Mouse (Mus musculus): ENCODE results near the gene Plekhm1.
"Not testable (repeated sequence)": the region's sequence is repeated elsewhere in the genome, so short reads cannot be mapped to it uniquely, and the experiment has no call there.

The Plekhm1 gene

GRCm38 (mm10) chr11:103411981-103412949 lies at the start of gene Plekhm1:
Gene Plekhm1, minus strand, starts transcription at chr11:103412687.
- peak; percentile 97 for DNase-seq

GRCm38 (mm10) chr11:103451105-103451504 lies 38.6 kb upstream of the Plekhm1 start:
- not testable (repeated sequence) for DNase-seq

GRCm38 (mm10) chr11:103449721-103450120 lies 37.2 kb upstream of the Plekhm1 start:
- DNase-seq: not testable (repeated sequence)

DNA sequence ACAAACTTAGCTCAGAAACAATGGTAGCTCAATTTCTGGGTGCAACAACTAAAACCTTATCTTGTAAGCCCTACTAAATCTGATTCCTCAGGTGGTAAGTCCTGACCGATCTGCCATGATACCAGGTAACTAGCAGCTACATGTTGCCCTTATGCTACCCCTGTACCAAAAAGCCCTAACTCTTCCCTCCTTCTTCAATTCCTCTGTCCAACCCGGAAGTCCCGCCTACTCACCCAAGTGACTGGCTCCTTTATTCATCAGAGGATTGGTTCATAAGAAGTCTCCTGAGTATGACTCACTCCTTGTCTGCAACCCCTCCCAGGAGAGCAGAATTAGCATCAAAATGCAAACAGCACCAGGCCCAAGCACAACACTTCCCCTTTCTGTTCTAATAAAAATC lies 31.2 kb upstream of the Plekhm1 start:
- DNase-seq: no peak

DNA sequence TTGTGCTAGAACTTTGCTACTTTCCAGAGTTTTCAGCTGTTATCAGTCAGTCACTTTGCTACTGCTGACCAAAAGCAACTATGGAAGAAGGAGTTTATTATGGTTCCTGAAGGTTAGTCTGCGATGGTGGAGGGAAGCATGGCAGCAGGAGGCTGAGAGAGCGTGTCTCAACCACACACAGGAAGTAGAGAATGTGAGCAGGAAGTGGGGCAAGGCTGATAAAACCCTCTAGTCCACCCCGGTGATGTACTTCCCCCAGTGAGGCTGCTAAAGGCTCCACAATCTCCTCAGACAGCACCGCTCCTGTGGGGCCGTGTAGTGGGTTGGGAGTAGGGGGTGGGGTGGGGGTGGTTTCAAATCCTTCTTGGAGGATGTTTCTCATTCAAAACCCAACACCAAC lies 23.8 kb upstream of the Plekhm1 start:
- no peak for DNase-seq

DNA sequence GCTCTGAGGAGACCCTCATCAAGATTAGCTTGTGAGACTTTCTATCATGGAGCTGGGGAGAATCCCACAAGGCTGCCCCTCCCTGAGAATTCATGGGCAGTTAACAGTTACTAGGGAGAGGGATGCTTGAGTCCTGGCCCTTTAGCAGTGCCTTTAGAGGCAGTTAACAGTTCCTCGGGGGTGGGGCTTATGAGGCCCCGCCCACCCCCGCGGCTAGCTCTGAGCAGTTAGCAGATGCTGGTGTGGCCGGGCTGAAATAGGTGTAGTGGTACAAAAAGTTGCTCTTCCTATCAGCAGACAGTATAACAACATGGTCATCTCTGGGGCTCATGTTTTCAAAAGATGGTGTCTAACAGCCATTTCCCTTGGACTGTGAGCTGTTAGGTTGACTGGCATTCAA lies 12.5 kb upstream of the Plekhm1 start:
- DNase-seq: no peak

GRCm38 (mm10) chr11:103419667-103420066 lies 7.2 kb upstream of the Plekhm1 start:
- no peak for DNase-seq

DNA sequence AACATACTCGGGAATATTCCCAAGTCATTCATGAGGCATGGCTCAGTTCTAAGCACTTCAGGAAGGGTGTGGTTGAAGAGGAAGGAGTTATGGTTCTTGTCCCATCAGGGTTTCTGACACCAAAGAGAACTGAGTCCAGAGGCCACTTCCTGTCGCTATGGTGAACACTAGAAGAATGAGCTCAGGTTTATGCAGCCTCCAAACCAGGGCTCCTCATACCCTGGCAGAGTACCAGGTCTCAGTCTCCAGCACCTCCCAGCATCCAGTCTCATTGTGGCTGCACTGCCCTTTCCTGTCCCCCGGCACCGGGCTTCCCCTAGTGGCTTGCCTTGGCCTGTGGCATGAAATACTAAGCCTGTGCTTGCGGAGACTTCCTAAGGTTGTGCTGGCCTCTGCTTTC lies 6.7 kb upstream of the Plekhm1 start:
- no peak for DNase-seq

GRCm38 (mm10) chr11:103413516-103413915 lies 1.0 kb upstream of the Plekhm1 start:
- no peak for DNase-seq

GRCm38 (mm10) chr11:103412950-103413423 lies 500 bp upstream of the Plekhm1 start:
- DNase-seq: no peak

DNA sequence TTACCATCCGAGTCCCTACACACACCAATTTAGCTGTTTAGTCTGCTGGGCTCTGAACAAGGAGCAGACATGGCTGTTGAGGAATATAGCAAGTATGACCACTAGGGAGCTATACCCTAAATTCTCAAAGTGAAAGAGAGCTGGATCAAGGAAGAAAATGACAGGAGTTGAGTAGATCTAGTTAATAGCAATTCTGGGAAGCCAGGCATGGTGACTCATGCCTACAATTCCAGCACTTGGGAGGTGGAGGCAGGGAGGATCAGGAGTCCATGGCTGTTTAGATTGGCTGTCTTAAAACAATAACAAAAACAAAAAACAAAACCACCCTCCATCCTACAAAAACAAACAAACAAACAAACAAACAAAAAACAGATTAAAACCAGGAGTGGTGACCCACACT lies 1.2 kb downstream of the Plekhm1 start:
- DNase-seq: no peak

DNA sequence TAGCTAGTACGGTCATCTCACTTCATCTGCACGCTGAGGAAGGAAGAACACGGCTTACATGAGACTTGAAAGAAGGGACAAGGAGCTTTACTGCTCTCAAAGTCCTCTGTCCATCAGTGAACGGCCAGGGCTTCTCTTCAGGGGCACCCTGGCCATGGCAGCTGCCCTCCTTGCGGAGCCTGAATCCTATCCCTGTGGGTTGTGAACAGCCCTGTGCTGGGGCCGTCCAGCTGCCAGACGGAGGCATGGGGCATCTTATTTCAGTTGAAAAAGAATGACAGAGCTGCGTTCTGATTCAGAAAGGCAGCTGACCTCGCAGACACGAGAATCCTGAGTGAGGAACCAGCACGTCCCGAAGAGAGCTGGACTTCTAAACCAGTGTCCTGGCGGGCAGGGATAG lies 3.6 kb downstream of the Plekhm1 start:
- no peak for DNase-seq

DNA sequence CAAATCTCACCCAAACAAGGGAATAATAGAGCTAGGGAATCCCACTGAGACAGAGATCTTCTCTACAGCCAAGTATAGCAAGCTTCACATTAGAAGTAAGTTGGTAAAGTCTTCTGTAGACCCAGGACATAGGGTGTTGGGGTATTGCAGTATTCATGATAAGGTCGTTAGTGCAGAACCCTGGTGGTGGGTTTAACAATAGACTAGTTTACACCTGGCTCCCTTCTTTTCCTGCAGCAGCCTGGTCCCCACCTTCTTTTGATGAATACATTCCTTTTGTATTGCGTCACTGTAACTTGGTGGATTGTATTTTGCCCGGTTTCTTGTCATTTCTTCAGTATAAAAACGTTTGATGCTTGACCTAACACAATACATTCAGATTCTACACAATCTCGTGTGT lies 5.4 kb downstream of the Plekhm1 start:
- not testable (repeated sequence) for DNase-seq

- no peak for DNase-seq
Measured at GRCm38 (mm10) chr11:103406551-103406950, 5.9 kb downstream of the Plekhm1 start.

DNA sequence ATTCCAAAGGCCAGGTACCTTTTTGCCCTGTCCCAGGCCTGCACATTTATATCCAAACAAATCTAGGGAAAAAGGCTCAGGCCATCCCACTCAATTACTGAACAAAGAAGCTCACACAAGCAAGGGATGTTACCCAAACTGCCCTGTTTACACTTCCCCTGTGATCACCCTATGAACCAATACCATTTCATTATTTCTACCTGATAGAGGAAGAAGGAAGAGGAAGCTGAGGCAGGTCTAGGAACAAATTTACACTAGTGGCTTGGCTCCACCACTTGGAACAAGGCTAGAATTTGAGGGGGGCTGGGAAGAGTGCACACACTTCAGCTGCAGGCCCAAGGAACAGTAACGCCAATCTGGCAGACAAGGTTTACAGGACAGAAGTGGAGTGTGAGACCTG lies 6.7 kb downstream of the Plekhm1 start:
- no peak for DNase-seq

- DNase-seq: no peak
Measured at GRCm38 (mm10) chr11:103404618-103405017, 7.9 kb downstream of the Plekhm1 start.

GRCm38 (mm10) chr11:103403776-103404175 lies 8.7 kb downstream of the Plekhm1 start:
- DNase-seq: no peak

- no peak for DNase-seq
Measured at GRCm38 (mm10) chr11:103402738-103403137, 9.7 kb downstream of the Plekhm1 start.

DNA sequence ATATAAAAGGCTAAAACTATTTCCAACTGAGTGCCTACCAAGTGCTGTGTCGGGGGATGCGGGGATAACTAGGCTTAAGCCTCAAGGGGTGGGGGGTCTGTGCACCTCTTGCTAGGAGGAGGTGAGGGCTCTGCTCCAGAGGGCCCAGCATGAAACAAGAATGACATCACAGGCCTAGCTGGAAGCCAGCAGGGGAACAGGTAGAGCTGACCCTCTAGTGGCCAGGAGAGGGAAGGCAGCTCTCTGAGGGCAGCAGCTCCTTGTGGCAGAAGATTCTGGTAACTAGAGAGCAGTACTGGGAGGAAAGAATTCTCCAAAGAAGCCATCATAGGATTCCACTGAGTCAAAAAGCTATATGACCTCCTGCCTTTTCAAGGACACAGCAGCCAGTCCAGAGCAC lies 10.3 kb downstream of the Plekhm1 start:
- peak; percentile 46 for DNase-seq

DNA sequence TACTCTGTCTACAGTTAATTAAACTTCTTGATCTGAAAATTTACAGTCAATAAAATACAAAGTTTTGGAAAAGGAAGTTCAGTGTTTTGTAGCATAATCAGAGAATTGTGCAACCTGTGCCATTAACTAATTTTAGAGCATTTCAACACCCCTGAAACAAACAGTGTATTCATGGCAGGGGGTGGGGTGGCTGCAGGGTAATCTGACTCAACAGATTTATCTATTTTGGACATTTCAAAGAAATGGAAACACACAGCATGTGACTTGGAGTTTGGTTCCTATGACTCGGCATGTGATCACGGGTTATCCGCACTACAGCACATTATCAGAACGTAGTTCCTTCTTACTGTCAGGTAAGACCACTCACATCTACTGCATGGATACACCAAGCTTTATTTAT lies 12.5 kb downstream of the Plekhm1 start:
- DNase-seq: no peak

GRCm38 (mm10) chr11:103399050-103399449 lies 13.4 kb downstream of the Plekhm1 start:
- DNase-seq: no peak

DNA sequence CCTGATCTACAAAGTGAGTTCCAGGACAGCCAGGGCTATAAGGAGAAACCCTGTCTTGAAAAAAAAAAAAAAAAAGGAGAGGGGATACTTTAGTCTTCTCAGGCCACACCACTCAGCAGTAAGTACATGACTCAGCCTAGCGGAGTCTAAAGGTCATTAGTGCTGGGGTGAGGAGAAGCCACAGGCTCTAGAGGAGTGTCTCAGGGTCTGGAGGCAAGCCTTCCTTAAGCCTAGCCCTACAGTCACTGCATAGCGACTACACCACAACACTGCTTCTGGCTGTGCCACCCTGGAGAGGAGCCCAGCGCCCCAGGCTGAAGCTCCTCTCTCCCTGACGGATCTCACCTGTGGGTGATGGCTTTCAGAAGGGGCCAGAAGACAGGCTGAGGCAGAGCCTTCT lies 15.8 kb downstream of the Plekhm1 start:
- no peak for DNase-seq

GRCm38 (mm10) chr11:103396236-103396635 lies 16.3 kb downstream of the Plekhm1 start:
- no peak for DNase-seq

DNA sequence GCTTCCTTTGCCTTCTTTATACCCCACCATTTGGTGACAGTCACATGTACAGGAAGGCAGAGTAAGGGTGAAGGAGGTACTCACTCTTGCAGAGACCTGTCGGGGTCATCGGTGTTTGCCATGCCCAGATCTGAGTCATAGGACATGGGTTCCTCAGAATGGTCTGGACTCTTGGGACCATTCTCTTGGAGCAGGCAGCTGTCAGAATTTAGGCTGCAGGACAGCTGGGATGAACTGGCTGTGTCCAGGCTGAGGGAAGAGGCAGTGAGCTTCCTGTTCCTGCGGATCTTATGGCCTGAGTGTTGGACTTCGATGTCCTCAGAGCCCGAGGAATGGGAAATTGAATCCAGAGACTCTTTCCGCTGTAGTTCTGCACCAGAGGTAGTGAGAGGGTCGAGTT lies 17.9 kb downstream of the Plekhm1 start:
- no peak for DNase-seq

DNA sequence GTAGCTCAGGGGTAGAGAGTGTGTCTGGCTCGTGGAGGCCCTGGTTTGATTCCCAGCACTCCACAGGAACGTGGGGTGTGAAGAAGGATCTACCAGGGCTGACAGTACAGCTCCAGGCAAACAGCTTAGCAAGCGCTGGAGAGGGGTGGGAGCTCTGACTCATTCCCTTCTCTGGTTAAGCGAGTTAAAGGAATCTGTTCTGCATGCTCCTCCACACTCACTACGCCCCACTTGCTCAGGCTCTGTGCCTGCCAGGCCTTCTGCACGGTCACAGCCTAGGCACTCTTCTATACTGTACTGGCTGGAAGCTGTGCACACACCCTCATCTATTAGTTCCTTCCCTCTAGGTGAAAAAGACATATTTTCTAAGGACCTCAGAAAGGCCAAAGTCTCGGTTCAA lies 18.5 kb downstream of the Plekhm1 start:
- no peak for DNase-seq

All from cerebellum, adult 9-11 months (tissue).